Mouse (Mus musculus) spleen, adult 2 months (tissue): ENCODE data around the gene Otop2. TPM values are rescaled to one million over a fixed set of nuclear protein-coding genes. Genes with fewer than 3 reads are reported as not detected.

Experiments
- DNase-seq, 2 experiments: peaks; one replicate each; pipeline versions ENCODE4 v3.0.0 to v3.0.0-alpha.2; 2012 to 2021; ENCODE audit warnings: low spot score in 2 of 2, low read depth in 1 of 2
- H3K27ac ChIP-seq: fragments of 200-500 bp; 2 replicates; pipeline ENCODE4 v1.5.1; 2012; ENCODE audit warnings: low read length, inconsistent platforms; ENCODE audit not compliant: insufficient read depth
- H3K27me3 ChIP-seq: fragments of 200-500 bp; 2 replicates; pipeline ENCODE4 v1.6.1; 2012; ENCODE audit warnings: mild to moderate bottlenecking, moderate library complexity, low read length, inconsistent platforms; ENCODE audit not compliant: control insufficient read depth, insufficient read depth
- H3K36me3 ChIP-seq: fragments of 200-500 bp; 2 replicates; pipeline ENCODE4 v1.6.1; 2012; ENCODE audit warnings: mild to moderate bottlenecking, low read length, inconsistent platforms; ENCODE audit not compliant: control insufficient read depth, insufficient read depth
- H3K4me1 ChIP-seq: fragments of 200-500 bp; 2 replicates; pipeline ENCODE4 v1.6.1; 2011; ENCODE audit warnings: inconsistent platforms; ENCODE audit not compliant: control insufficient read depth, insufficient read depth, insufficient read length
- H3K4me3 ChIP-seq: fragments of 200-500 bp; 2 replicates; pipeline ENCODE4 v1.5.1; 2011; ENCODE audit warnings: mild to moderate bottlenecking, inconsistent platforms; ENCODE audit not compliant: insufficient read depth, insufficient read length; ENCODE audit errors: extremely low read depth
- CTCF ChIP-seq: fragments of 200-500 bp; IDR thresholded peaks from 2 replicates; pipeline ENCODE4 v1.5.1; 2011; ENCODE audit warnings: mild to moderate bottlenecking, inconsistent platforms; ENCODE audit not compliant: insufficient read depth, insufficient read length, insufficient replicate concordance; ENCODE audit errors: extremely low read depth
- POLR2A ChIP-seq: fragments of 200-500 bp; IDR thresholded peaks from 2 replicates; pipeline ENCODE4 v1.6.1; 2011; ENCODE audit warnings: low read depth, low read length, inconsistent platforms
- WGBS: fragments of 180-500 bp; shearing (Covaris S2); methylation state at CpG from one replicate; pipeline ENCODE4 v1.1.7; 2018; 5-methylcytosine and 5-hydroxymethylcytosine counted together
- polyA plus RNA-seq: library from polyadenylated mRNA; depleted of rRNA; stranded (reverse); fragments of >200 nt; gene quantifications from 2 replicates; pipeline ENCODE4 v1.2.3, GENCODE M21; 2012; rRNA removed

Otop2 gene
- polyA plus RNA-seq, 1 experiment, result not detected

DNA sequence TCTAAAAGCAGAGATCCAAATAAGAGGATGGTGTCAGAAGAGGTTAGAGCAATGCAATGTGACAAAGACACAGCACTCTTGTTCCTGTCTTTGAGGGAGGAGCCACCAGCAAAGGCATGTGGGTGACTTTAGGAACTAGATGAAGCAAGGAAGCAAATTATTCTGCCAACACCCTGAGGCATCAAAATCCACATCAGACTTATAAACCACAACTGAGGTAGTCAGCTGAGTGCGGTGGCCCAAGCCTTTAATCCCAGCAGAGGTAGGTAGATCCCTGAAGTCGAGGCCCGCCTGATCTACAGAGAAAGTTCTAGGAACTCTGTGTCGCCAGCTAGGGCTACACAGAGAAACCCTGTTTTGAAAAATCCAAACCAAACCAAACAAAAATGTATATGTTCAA is 70.3 kb downstream of the Otop2 start:
- H3K27me3 ChIP-seq, result peaks cover 14% of the 10 kb centered on the region
- no peak overlapping the region for H3K27ac ChIP-seq
- H3K36me3 ChIP-seq, result no peaks in the 10 kb centered on the region
- peaks cover 9% of the 10 kb centered on the region for H3K4me1 ChIP-seq
- TF ChIP-seq POLR2A (no peak), CTCF (no peak)
- no peak for DNase-seq
- no peak overlapping the region for H3K4me3 ChIP-seq
- WGBS, result 65% methylated on average over 4 of the region's 4 CpGs

DNA sequence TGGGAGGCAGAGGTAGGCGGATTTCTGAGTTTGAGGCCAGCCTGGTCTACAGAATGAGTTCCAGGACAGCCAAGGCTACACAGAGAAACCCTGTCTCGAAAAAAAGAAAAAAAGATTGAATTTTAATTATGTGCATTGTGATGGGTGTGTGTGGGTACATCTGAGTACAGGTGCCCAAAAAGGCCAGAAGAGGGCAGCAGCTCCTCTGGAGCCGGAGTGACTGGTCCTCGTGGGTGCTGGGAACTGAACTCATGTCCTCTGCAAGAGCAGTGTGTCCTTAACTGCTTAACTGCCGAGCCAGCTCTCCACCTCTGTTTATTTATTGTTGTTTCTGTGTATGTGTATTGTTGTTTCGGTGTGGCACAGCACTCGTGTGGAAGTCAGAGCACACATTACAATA is 70.9 kb downstream of the Otop2 start:
- 88% methylated on average over 7 of the region's 7 CpGs for WGBS
- no peak for DNase-seq
- Histone ChIP-seq H3K36me3 (no peaks in the 10 kb centered on the region), H3K4me3 (no peak overlapping the region), H3K4me1 (peaks cover 11% of the 10 kb centered on the region), H3K27me3 (peaks cover 19% of the 10 kb centered on the region), H3K27ac (no peak overlapping the region)
- TF ChIP-seq POLR2A, result no peak
- no peak for TF ChIP-seq CTCF

DNA sequence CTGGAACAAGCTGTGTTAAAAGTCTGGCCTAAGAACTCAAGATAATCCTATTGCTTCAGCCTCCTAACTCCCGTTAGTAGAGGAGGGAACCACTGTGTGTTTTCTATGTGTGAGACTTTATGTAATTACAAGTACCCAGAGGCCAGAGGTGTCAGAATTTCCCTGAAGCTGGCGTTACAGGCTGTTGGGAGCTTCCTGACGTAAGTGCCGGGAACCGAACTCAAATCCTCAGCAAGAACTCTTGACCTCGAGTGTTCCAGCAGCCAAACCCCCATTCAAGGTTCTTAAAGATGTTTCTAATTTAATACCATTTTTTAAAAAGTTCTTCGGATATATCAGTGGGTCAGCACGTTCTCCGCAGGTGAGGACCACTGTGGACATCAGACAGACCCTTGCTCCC is 74.3 kb downstream of the Otop2 start:
- no peaks in the 10 kb centered on the region for H3K36me3 ChIP-seq
- WGBS, result 61% methylated on average over 9 of the region's 9 CpGs
- peaks cover 23% of the 10 kb centered on the region for H3K27me3 ChIP-seq
- H3K4me1 ChIP-seq, result peaks cover 9% of the 10 kb centered on the region
- H3K27ac ChIP-seq, result peak overlapping the region; percentile 45; the same call in 1 of the 2 replicates
- no peak overlapping the region; the same call in 1 of the 2 replicates for H3K4me3 ChIP-seq
- no peak for TF ChIP-seq POLR2A
- TF ChIP-seq CTCF, result no peak
- no peak for DNase-seq

Other genes starting within 250 kb of the Otop2 start
- gene Cd300e, start 245.0 kb upstream of the Otop2 start, polyA plus RNA-seq, result 4.6 and 4.7 TPM in 2 replicates
- 7.8 and 7.9 TPM in 2 replicates for gene Rab37, start 215.7 kb upstream of the Otop2 start, polyA plus RNA-seq
- 24.7 and 31.4 TPM in 2 replicates for gene Cd300lf, start 173.2 kb upstream of the Otop2 start, polyA plus RNA-seq
- gene Slc9a3r1, start 143.8 kb upstream of the Otop2 start, polyA plus RNA-seq, result 51.5 and 63.7 TPM in 2 replicates
- 16.3 and 16.5 TPM in 2 replicates for gene Tmem104, start 119.7 kb upstream of the Otop2 start, polyA plus RNA-seq
- 12.3 and 12.5 TPM in 2 replicates for gene Nat9, start 119.3 kb upstream of the Otop2 start, polyA plus RNA-seq
- 9.5 and 13.7 TPM in 2 replicates for gene Grin2c, start 39.9 kb upstream of the Otop2 start, polyA plus RNA-seq
- 18.7 and 24.6 TPM in 2 replicates for gene Fdxr, start 30.1 kb upstream of the Otop2 start, polyA plus RNA-seq
- 1.1 TPM in 2 replicates for gene Fads6, start 9.5 kb upstream of the Otop2 start, polyA plus RNA-seq
- gene Ush1g, start 14.9 kb downstream of the Otop2 start, polyA plus RNA-seq, result 2.0 TPM in 2 replicates
- gene Otop3, start 27.6 kb downstream of the Otop2 start, polyA plus RNA-seq, result not detected in 2 replicates
- 17.9 and 18.3 TPM in 2 replicates for gene Hid1, start 60.6 kb downstream of the Otop2 start, polyA plus RNA-seq
- gene Cdr2l, start 74.8 kb downstream of the Otop2 start, polyA plus RNA-seq, result 7.0 and 8.4 TPM in 2 replicates
- 42.8 and 48.3 TPM in 2 replicates for gene Mrpl58, start 96.6 kb downstream of the Otop2 start, polyA plus RNA-seq
- gene Atp5h, start 112.8 kb downstream of the Otop2 start, polyA plus RNA-seq, result 34.5 and 40.4 TPM in 2 replicates
- 21.8 and 24.5 TPM in 2 replicates for gene Kctd2, start 113.0 kb downstream of the Otop2 start, polyA plus RNA-seq
- not detected in 2 replicates for gene Trim80, start 133.4 kb downstream of the Otop2 start, polyA plus RNA-seq
- gene Slc16a5, start 155.3 kb downstream of the Otop2 start, polyA plus RNA-seq, result 8.0 and 8.8 TPM in 2 replicates
- 31.0 and 40.3 TPM in 2 replicates for gene Armc7, start 168.5 kb downstream of the Otop2 start, polyA plus RNA-seq
- 59.1 and 73.6 TPM in 2 replicates for gene Nt5c, start 184.7 kb downstream of the Otop2 start, polyA plus RNA-seq
- gene Jpt1, start 207.2 kb downstream of the Otop2 start, polyA plus RNA-seq, result 178 and 269 TPM in 2 replicates
- 25.8 and 28.3 TPM in 2 replicates for gene Sumo2, start 229.1 kb downstream of the Otop2 start, polyA plus RNA-seq